Mouse (Mus musculus) myocyte (in vitro differentiated cells): Measurements from ENCODE around the gene Fnip1. TPM values are rescaled to one million over a fixed set of nuclear protein-coding genes. Genes with fewer than 3 reads are reported as not detected.
A peak's percentile ranks its signal among the peaks of the same experiment; 100 is the strongest.

Experiments used
- H3K27me3 ChIP-seq: one replicate; pipeline ENCODE4 v1.6.1; 2011; ENCODE audit not compliant: control insufficient read depth, insufficient read depth, insufficient read length
- H3K36me3 ChIP-seq: one replicate; pipeline ENCODE4 v1.6.1; 2011; ENCODE audit not compliant: control insufficient read depth, insufficient read depth
- H3K4me2 ChIP-seq: one replicate; pipeline ENCODE4 v1.6.1; 2011; ENCODE audit warnings: low read depth, control low read depth
- H3K4me3 ChIP-seq: one replicate; pipeline ENCODE4 v1.5.1; 2011; ENCODE audit warnings: mild to moderate bottlenecking, control low read depth, moderate library complexity
- H3K79me2 ChIP-seq: one replicate; pipeline ENCODE4 v1.6.1; 2011; ENCODE audit not compliant: control insufficient read depth, insufficient read depth
- H3ac ChIP-seq: one replicate; pipeline ENCODE4 v1.6.1; 2011; ENCODE audit not compliant: control insufficient read depth, insufficient read length
- CEBPB ChIP-seq: IDR thresholded peaks from 2 replicates; pipeline ENCODE4 v1.6.1; 2011; ENCODE audit warnings: mild to moderate bottlenecking, moderate library complexity; ENCODE audit not compliant: poor library complexity, insufficient read depth, severe bottlenecking
- E2F4 ChIP-seq: IDR thresholded peaks from one replicate; pipeline ENCODE4 v1.6.1; 2011; ENCODE audit warnings: mild to moderate bottlenecking, control low read depth, moderate library complexity; ENCODE audit not compliant: insufficient read depth
- MAX ChIP-seq: IDR thresholded peaks from one replicate; pipeline ENCODE4 v1.6.1; 2011; ENCODE audit warnings: low read depth, mild to moderate bottlenecking, control low read depth
- MYOD1 ChIP-seq, 3 experiments: IDR thresholded peaks; one replicate each; pipeline ENCODE4 v1.6.1; 2011; ENCODE audit warnings: control low read depth in 2 of 3, low read depth in 2 of 3, mild to moderate bottlenecking in 2 of 3, moderate library complexity in 1 of 3; ENCODE audit not compliant: insufficient read length in 2 of 3, control insufficient read depth in 1 of 3
- MYOG ChIP-seq, 3 experiments: IDR thresholded peaks; one replicate each; pipeline ENCODE4 v1.6.1; 2011; ENCODE audit warnings: control low read depth in 2 of 3, low read depth in 2 of 3, mild to moderate bottlenecking in 2 of 3; ENCODE audit not compliant: insufficient read length in 2 of 3, control insufficient read depth in 1 of 3, insufficient read depth in 1 of 3
- POLR2A ChIP-seq: IDR thresholded peaks from one replicate; pipeline ENCODE4 v1.6.1; 2011; ENCODE audit warnings: low read depth, mild to moderate bottlenecking, control low read depth, moderate library complexity; ENCODE audit not compliant: insufficient read length
- POLR2AphosphoS2 ChIP-seq: IDR thresholded peaks from one replicate; pipeline ENCODE4 v1.6.1; 2011; ENCODE audit warnings: low read depth, control low read depth; ENCODE audit not compliant: insufficient read length
- REST ChIP-seq: IDR thresholded peaks from one replicate; pipeline ENCODE4 v1.6.1; 2011; ENCODE audit warnings: mild to moderate bottlenecking, control low read depth, moderate library complexity; ENCODE audit not compliant: insufficient read depth, insufficient read length
- SRF ChIP-seq: IDR thresholded peaks from one replicate; pipeline ENCODE4 v1.6.1; 2011; ENCODE audit warnings: low read depth; ENCODE audit not compliant: control insufficient read depth, insufficient read length
- TCF12 ChIP-seq: IDR thresholded peaks from one replicate; pipeline ENCODE4 v1.6.1; 2011; ENCODE audit warnings: mild to moderate bottlenecking, control low read depth; ENCODE audit not compliant: poor library complexity, insufficient read depth, severe bottlenecking
- TCF3 ChIP-seq: IDR thresholded peaks from one replicate; pipeline ENCODE4 v1.6.1; 2011; ENCODE audit warnings: low read depth, control low read depth; ENCODE audit not compliant: insufficient read length
- USF1 ChIP-seq: IDR thresholded peaks from one replicate; pipeline ENCODE4 v1.6.1; 2011; ENCODE audit warnings: low read depth, mild to moderate bottlenecking, control low read depth, moderate library complexity
- polyA plus RNA-seq: library from polyadenylated mRNA; unstranded; fragments of >200 nt; fragmentation: generic; extraction: Trizol; gene quantifications from one replicate; pipeline ENCODE4 v1.2.1, GENCODE M21; 2012; ENCODE audit warnings: missing spikeins

Fnip1 gene
- polyA plus RNA-seq, 1 experiment = 3.9 TPM

DNA sequence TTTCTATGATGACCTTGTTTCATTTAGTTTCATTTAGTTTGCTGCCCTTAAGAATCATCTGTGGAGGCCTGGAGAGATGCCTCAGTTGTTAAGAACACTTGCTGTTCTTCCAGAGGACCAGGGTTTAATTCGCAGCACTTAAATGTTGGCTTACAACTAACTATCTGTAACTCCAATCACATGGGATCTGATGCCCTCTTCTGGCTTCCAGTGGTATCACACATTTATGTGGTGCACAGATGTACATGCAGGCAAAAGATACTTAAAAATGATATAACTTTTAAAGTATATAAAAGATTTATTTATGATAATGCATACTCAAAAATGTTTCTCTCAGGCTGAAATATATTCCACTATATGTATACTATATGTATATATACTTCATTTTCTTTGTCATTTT lies 40.4 kb downstream of the Fnip1 start:
- Histone ChIP-seq H3K79me2 (no peaks in the 10 kb centered on the region), H3K4me2 (no peak overlapping the region), H3ac (no peak overlapping the region), H3K4me3 (no peak overlapping the region), H3K27me3 (no peaks in the 10 kb centered on the region), H3K36me3 (peaks cover 25% of the 10 kb centered on the region)
- TF ChIP-seq POLR2A (no peak), TCF3 (no peak), CEBPB (no peak), E2F4 (no peak)

DNA sequence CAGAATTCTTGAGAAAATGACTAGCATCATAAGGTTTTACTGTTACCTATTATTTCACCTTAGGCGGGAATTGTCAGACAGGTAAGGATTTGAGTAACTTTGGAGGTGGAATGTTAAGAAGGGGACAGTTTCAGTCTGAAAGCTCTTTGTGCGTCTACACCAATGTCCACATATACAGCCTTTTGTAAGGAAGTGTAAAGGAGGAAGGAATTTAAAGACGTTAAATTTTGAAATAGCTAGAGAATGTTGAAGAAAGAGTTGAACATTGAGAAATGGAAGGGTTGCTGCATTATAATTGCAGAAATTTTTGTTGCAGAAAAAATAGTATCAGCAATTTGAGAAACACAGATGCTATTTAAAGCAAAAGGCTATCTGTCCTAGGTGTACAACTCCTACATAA lies 48.0 kb downstream of the Fnip1 start:
- Histone ChIP-seq H3K4me2 (no peak overlapping the region), H3K36me3 (peaks cover 17% of the 10 kb centered on the region), H3ac (no peak overlapping the region), H3K27me3 (no peaks in the 10 kb centered on the region), H3K79me2 (no peaks in the 10 kb centered on the region), H3K4me3 (no peak overlapping the region)
- TF ChIP-seq REST (no peak), MYOG (IDR thresholded peaks at IDR 0.05; ENCODE audit: control insufficient read depth in 1 of 3, insufficient read depth in 1 of 3, insufficient read length in 2 of 3, low read depth in 2 of 3) (no peak), MYOD1 (IDR thresholded peaks at IDR 0.05; ENCODE audit: control insufficient read depth in 1 of 3, insufficient read length in 2 of 3, low read depth in 2 of 3) (no peak), CEBPB (no peak), POLR2A (no peak), E2F4 (no peak), MAX (no peak), USF1 (no peak)

GRCm38 (mm10) chr11:54491946-54492558 lies 54.1 kb downstream of the Fnip1 start:
- Histone ChIP-seq H3K4me2 (no peak overlapping the region), H3K36me3 (peaks cover 31% of the 10 kb centered on the region), H3ac (no peak overlapping the region), H3K27me3 (no peaks in the 10 kb centered on the region), H3K79me2 (no peaks in the 10 kb centered on the region), H3K4me3 (no peak overlapping the region)
- no peak for TF ChIP-seq E2F4
- TF ChIP-seq TCF12 = no peak
- no peak for TF ChIP-seq USF1
- TF ChIP-seq CEBPB = no peak
- no peak for TF ChIP-seq MYOG (IDR thresholded peaks at IDR 0.05; ENCODE audit: control insufficient read depth in 1 of 3, insufficient read depth in 1 of 3, insufficient read length in 2 of 3, low read depth in 2 of 3)
- TF ChIP-seq REST = no peak
- no peak for TF ChIP-seq POLR2AphosphoS2
- TF ChIP-seq MAX = no peak
- no peak for TF ChIP-seq POLR2A
- TF ChIP-seq SRF = no peak
- TF ChIP-seq TCF3 = no peak
- no peak for TF ChIP-seq MYOD1 (IDR thresholded peaks at IDR 0.05; ENCODE audit: control insufficient read depth in 1 of 3, insufficient read length in 2 of 3, low read depth in 2 of 3)

DNA sequence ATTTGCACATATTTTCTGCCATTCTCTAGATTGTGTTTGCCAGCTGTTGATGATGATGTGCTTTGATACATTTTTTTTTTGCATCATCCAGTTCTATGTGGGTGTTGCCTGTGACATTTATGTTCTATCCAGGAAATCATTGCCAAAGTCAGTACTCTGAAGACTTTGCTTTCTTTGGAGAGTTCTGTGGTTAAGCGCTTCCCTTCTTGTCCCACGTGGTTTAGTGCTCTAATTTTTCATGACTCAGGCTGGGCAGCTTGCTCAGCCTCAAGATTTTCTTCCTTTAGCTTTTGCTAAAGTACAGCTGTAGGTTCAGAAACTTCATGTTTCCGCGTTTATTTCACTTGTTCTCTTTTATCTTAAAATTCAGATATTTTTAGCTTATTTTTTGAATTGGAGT lies 54.6 kb downstream of the Fnip1 start:
- TF ChIP-seq E2F4 = no peak
- TF ChIP-seq USF1 = peak; percentile 74
- Histone ChIP-seq H3K4me2 (no peak overlapping the region), H3ac (no peak overlapping the region), H3K27me3 (no peaks in the 10 kb centered on the region), H3K4me3 (no peak overlapping the region), H3K36me3 (peaks cover 34% of the 10 kb centered on the region), H3K79me2 (no peaks in the 10 kb centered on the region)

DNA sequence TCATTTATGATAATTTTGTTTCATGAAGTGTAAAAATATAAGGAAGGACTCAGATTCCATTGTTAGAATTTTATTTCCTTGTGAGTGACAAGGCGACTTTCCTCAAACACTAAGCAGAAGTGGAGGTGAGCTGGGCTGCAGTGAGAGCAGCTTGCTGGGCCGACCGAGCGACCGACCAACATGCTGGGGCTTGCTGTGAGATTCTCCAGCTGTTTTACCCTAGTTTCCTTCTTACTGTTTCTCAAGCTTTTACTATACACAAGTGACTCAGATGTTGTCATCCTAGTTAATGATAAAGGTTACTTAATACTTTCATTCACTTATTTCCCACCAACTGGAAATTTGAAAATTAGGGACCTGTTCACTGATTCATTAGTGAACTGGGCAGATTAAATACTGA lies 61.8 kb downstream of the Fnip1 start:
- TF ChIP-seq CEBPB (no peak), TCF12 (no peak), POLR2A (no peak), TCF3 (no peak), REST (no peak), MYOG (IDR thresholded peaks at IDR 0.05; ENCODE audit: control insufficient read depth in 1 of 3, insufficient read depth in 1 of 3, insufficient read length in 2 of 3, low read depth in 2 of 3) (no peak), POLR2AphosphoS2 (no peak), USF1 (no peak), MAX (no peak), E2F4 (no peak), MYOD1 (IDR thresholded peaks at IDR 0.05; ENCODE audit: control insufficient read depth in 1 of 3, insufficient read length in 2 of 3, low read depth in 2 of 3) (no peak), SRF (no peak)
- H3K4me3 ChIP-seq = no peak overlapping the region
- no peak overlapping the region for H3ac ChIP-seq
- no peaks in the 10 kb centered on the region for H3K79me2 ChIP-seq
- no peaks in the 10 kb centered on the region for H3K27me3 ChIP-seq
- no peak overlapping the region for H3K4me2 ChIP-seq
- H3K36me3 ChIP-seq = peaks cover 54% of the 10 kb centered on the region
